Mouse (Mus musculus) inflammation-experienced regulatory T-cells, adult 16 weeks (primary cell): ENCODE measurements around the gene Gna14. TPM values are rescaled to one million over a fixed set of nuclear protein-coding genes. Genes with fewer than 3 reads are reported as not detected.

ENCODE experiments used
- polyA plus RNA-seq: library from polyadenylated mRNA; unstranded; fragments of 100-300 nt; shearing (Covaris generic); gene quantifications from one replicate; pipeline ENCODE4 v1.2.1, GENCODE M21; 2017

Gene Gna14
- 5.2 TPM for polyA plus RNA-seq

GRCm38 (mm10) chr19:16435531-16436231, at the start of gene Gna14:
Gna14 (plus strand) TSS chr19:16435762.

